Mouse (Mus musculus) left cerebral cortex, postnatal 14 days (tissue): ENCODE measurements around the gene Zscan2. TPM values are rescaled to one million over a fixed set of nuclear protein-coding genes. Genes with fewer than 3 reads are reported as not detected.
"Not testable (repeated sequence)": the region's sequence is repeated elsewhere in the genome, so short reads cannot be mapped to it uniquely, and the experiment has no call there.

Source experiments
- DNase-seq, 2 experiments: peaks; one replicate each; pipeline ENCODE4 v3.0.0; 2021 to 2022; ENCODE audit warnings: low spot score in 2 of 2, mixed read lengths in 1 of 2
- intact Hi-C: fragments of 180-260 bp; cut with DNase I; formaldehyde crosslinking; loops from one replicate; pipeline ENCODE4 v1.15.1; 2025
- long read RNA-seq, 2 experiments: library from polyadenylated mRNA; stranded (forward); transcript quantifications; one replicate each; pipeline ENCODE4 v2.0.0; 2021
- total RNA-seq, 2 experiments: library from RNA; stranded (reverse); gene quantifications; 2 replicates each; pipeline ENCODE4 v1.2.3; 2021

Gene Zscan2
- total RNA-seq: 10 to 100 TPM; 10.3 to 10.8 TPM
- long read RNA-seq, experiment 1, partial matches to known transcripts: 0 of 3 reads
- long read RNA-seq, experiment 1, other reads (novel, unspliced or antisense): 3 of 3 reads
- long read RNA-seq, experiment 2, partial matches to known transcripts: 0 of 6 reads
- long read RNA-seq, experiment 2, other reads (novel, unspliced or antisense): 2 of 6 reads

DNA sequence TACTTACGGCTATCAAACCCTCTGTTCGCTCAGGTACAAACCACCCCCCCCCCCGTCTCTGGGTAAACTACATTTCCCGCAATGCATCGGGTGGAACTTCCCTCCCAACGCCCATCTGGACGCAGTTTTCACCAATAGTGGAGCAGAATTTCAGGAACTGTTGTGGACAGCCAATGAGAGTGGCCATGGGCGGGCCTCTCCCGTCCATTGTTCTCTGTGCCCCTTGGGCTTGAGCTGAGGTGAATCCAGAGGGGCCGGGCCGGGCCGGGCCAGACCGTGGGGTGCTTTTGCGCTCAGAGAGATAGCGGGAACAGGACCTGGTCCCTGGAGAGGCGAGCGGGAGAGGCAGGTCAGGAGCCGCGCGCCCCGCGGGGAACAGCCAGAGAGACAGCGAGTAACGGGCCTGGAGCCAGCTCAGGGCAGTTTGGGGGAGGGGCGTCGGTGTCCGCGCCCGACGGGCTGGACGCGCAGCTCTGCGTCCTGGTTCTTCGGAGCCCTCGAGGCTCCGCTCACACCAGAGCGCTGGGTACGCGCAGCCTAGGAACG, at the start of gene Zscan2:
Gene Zscan2 (plus strand): TSS at position 192 of the 546 bp plus-strand sequence.
- peak; percentile 90 to 95 for DNase-seq
- intact Hi-C loops: no loop called here

DNA sequence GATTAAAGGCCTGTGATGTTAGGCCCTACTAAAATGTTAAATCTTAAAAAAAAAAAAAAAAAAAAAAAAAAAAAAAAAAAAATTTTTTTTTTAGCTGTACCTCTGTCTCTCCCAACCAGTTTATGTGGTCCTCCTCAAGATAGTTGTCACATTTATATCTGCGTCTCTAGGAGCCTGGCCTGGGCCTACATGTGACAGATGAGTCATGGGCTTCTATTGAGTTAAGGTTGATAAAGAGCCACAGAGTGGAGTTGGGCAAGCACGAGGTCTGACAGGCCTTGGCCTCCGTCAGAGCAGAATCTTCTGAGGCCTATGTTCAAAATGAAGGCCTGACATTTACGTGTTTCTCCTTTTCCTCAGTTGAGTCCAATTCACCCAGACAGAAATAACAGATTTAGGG, 47.3 kb upstream of the Zscan2 start:
- no peak for DNase-seq
- intact Hi-C loops: no loop called here

DNA sequence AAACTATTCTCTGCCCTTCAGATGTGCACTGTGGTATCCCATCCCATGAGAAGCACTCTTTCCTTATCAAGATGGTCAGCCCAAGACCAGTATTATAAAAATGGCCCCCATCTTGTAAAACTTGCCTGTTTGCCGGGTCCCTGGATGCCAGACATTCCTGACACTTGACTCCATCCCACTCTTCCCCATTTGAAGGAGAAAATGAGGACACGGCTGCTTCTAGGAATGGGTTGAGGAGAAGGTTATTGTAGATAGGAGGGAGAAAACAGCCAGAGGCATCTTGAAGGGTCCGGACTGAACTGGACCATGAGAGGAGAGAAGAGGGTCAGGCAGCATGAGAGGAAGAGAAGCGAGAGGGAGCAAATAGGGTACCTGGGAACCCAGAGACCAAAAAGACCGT, 44.1 kb upstream of the Zscan2 start:
- intact Hi-C loops: no loop called here
- DNase-seq: no peak

DNA sequence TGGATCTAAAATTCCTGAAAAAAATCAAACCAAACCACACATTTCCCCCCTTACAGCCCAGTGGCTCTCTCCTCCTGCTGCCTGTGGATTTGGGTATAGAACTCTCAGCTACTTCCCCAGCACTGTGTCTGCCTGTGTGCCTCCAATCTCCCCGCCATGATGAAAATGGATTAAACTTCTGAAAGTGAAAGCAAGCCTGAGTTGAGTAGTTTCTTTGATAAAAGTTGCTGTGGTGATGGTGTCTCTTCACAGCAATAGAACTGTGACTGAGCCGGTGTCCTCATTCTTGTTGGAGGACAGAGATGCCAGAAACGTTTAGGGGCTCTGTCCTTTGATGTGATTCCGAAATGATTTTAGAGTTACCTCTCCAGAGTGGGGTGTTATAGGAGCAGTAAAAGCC, 39.9 kb upstream of the Zscan2 start:
- intact Hi-C loops: no loop called here
- DNase-seq: no peak

DNA sequence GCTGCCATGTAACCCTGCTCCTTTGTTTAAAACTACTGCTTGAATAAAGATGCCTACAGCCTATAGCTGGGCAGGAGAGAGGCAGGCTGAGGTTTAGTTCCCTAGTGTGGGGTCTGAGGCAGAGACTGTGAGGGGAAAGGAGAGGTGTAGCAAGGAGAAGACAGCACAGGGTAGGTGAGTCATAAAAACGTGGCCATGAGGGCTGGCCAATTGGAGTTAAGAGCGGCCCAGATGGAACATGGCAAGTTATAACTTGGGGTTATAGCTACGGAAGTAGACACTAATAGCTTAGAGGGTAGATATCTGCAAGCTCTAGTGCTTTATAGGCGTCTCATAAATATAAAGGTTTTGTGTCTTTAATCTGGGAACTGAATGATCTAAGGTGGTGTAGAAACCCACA, 37.5 kb upstream of the Zscan2 start:
- no peak for DNase-seq
- intact Hi-C loops: no loop called here

DNA sequence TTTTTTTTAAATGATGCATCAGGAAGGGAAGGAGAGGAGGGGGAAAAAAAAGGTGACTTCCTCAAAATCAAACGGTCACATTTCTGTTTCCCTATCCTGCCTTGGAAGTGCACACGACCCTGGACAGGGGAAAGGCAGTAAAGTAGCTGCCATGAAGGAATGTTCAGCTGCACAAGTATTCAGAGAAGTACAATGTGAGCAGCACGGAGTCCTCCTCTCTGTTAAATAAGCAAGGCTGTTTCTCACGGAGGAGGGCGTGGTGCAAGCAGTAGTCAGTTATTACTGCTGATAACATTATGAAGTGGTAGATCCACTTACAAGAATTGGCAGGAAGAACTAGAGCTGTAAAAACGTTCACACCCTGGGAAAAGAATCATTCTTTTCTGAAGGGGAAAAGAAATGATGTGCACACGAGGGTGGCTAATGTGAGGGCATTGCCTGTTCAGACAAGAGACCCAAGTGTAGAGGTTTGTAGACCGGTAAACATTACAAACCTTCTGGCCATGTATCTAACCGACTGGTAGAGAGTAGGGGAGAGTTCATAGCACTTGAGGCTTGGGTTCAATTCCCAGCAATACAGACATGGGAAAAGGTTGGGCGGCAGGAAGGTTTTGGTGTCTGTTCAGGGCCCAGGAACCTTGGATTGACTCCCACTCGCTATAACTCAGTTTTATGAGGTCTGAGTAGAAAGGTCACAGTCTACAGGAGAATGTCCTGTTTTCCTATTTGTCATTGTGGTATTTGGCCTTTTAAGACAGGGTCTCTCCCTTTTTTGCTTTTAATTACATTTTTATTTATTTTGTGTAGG, 36.6 kb upstream of the Zscan2 start:
- DNase-seq: no peak

DNA sequence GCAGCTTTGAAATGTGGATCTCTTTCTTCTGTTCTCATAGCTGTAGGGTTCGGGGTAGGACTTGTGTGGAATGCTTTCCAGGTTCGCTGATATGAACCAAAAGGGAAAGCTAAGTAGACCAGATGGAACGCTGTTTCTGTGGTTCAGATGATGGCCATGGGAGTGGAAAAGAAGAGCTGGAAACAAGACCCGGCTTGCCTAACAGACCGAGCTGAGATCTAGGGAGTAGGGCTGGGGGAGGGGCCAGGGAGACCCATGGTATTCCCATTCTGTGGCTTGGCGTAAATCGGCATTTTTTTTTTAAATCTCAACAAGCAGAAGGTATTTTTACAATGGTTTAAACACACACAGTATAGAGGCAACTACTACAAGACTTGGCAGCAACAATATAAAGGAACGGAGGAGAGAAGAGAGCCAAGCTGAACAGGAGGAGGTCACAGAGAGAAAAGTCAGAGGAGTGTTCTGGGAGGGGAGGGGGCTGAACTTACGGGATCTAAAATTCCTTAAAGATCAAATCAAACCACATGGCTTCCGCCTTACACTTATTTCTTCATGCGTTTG, 34.8 kb upstream of the Zscan2 start, which contains the start of gene Iqgap1:
Gene Iqgap1 (minus strand): TSS at position 132 of the 561 bp plus-strand sequence.
- DNase-seq: no peak
- intact Hi-C loops: no loop called here

More for the DNA sequence above, 36.6 kb upstream of the Zscan2 start:
- intact Hi-C loops: no loop called here

DNA sequence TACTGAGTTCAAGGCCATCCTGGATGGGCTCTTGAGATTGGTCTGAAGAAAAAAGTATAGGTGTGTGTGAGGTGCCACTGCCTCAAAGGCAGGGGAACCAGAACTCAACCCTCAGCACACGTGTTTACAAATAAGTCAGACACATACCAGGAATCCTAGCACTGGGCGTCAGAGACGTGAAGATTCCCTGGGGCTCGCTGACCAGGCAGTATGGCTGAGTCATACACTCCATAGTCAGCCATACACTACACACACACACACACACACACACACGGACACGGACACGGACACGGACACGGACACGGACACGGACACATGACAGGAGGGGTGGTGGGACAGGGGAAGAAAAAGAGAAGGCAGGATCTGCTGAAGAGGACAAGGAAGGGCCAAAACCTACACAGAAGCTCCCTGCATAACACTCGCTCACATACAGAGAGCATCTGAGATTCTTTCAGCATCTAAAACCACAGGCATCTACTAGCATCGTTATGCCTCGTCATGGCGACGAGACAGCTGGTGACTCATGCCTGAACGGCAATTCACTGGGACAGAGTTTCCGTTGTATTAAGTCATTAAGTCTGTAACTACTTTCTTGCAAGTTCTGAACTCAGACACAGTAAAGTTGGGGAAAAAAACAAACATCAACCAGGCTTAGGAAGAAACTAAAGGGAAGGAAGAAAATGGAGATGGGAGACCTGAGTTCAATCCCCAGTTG, 32.4 kb upstream of the Zscan2 start:
- DNase-seq: peak; percentile 26 to 36
- intact Hi-C loops: no loop called here

DNA sequence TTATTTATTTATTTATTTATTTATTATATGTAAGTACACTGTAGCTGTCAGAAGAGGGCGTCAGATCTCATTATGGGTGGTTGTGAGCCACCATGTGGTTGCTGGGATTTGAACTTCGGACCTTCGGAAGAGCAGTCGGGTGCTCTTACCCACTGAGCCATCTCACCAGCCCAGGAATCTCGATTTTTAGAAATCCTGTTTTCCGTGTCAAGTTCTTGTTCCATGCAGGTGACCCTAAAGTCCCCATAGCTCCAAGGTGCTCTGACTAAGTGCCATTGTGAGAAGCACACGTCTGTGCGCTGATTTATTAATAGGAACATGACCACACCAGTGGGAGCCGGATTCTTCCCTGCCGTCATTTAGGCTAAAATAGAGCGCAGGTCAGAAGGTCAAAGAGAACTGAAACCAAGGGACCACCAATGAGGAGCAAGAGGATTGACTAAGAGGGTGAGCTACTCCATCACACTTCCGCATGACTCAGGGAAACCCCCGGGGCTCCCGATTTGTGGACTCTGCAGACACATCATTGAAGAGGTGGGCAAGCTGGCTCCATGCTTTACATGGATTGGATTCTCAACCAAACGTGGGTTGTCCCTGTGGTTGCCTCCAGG, 30.4 kb upstream of the Zscan2 start:
- intact Hi-C loops: no loop called here
- peak in 1 of 2 experiments; percentile 5 for DNase-seq

DNA sequence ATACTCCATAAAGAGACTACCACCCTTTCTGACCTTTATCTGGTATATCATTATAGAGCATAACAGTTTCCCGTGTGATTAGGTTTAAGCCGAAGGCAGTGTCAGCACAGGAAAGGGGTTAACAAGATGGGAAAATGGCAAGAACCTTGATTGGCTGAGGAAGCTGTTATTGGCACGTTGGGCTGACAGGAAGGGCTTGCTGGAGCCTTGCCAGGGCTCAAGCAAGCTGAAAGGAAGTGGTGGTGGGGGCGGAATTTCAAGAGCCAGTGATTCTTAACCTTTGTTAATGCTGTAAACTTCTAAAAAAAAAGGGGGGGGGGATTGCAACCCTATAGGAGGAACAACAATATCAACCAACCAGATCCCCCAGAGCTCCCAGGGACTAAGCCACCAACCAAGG, 28.5 kb upstream of the Zscan2 start:
- no peak for DNase-seq
- intact Hi-C loops: no loop called here

DNA sequence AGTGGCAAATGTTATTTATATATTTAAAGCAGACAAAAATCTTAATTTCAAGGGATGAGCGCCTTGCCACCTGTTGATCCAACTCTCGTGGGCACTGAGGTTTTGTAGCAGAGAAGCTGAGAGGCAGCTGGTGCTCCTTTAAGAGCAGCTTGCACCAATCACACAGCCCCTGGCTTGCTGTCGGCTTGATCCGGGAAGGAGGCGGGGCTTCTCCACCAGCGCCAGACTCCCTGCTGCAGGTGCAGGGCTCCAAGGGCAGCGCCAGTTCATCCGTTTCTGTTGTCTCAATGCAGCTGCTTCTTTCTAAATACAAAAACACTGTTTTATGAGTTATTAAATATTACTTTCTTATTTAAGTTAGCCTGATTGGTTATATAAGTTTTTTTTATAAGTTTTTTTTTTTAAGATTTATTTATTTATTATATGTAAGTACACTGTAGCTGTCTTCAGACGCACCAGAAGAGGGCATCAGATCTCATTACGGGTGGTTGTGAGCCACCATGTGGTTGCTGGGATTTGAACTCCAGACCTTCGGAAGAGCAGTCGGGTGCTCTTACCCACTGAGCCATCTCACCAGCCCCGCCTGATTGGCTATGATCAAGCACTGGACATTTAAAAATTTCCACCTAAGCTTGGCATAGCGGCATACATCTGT, 27.6 kb upstream of the Zscan2 start:
- intact Hi-C loops: not testable (repeated sequence)
- peak; percentile 19 to 36 for DNase-seq

DNA sequence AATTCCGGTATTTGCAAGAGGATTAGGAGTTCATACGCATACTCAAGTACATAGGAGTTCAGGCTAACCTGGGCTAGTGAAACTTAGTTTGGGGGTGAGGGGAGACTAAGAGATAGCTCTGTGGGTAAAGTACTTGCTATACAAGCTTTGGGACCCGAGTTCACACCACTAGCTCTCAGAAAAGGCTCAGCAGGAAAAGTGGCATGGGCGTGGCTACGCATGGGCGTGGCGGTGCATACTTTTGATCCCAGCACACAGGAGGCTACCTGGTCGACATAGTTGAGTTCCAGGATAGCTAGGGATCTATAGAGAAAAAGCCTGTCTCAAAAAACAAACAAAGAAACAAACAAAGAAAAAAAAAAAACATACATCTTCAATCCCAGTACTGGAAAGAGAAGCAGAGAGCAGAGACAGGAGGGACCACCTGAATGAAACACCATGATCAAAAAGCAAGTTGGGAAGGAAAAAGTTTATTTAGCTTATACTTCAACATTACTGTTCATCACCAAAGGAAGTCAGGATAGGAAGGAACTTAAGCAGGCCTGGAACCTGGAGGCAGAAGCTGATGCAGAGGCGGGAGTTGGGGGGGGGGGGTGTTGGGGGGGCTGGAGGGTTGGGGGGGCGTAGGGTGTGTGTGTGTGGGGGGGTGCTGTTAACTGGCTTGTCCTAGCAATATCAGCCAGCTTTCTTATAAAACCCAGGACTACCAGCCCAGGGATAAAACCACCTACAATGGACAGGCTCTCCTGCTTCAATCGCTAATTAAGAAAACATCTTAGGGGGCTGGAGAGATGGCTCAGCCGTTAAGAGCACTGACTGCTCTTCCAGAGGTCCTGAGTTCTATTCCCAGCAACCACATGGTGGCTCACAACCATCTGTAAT, 26.8 kb upstream of the Zscan2 start:
- no peak for DNase-seq
- intact Hi-C loops: no loop called here

DNA sequence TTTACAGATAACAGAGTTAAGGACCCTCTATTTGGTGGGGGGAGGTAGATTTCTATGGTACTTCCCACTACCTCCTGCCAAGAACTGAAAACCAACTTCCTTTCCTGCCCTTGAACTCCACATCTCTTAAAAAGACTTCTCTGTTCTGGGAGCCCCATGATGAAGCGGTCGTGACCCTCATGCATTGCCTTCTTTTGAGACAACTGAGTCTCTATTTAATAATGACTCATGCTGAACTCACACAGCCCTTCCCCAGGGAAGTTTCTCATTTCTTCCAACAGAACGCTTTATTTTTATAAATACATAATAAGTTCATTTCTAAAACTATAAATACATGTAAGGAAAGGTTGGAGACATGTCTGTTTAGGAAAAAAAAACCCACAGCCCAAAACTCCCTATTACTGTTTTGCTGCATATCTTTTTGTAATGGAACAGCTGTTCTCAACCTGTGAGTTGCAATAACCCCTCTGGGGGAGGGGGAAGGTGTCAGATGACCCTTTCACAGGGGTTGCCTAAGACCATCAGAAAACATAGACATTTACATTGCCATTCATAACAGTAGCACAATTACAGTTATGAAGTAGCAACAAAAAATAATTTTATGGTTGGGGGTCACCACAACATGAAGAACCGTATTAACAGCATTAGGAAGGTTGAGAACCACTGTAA, 24.6 kb upstream of the Zscan2 start:
- DNase-seq: no peak
- intact Hi-C loops: no loop called here

DNA sequence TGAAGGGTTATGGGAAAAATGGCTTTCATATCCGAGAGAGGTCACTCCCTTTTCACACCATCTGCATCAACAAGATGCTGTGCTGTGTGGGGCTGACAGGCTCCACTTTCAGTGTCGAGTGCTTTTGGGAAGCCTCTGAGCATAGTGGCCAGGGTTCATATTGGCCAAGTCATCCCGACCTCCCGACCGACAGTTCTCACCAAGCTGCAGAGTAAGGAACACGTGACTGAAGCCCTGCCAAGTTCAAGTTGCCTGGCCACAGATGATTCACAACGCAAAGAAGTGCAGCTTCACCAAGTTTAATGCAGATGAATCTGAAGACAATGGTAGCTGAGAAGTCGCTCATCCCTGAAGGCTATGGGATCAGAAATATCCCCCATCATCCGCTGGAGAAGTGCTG, 23.0 kb upstream of the Zscan2 start:
- DNase-seq: no peak
- intact Hi-C loops: no loop called here

DNA sequence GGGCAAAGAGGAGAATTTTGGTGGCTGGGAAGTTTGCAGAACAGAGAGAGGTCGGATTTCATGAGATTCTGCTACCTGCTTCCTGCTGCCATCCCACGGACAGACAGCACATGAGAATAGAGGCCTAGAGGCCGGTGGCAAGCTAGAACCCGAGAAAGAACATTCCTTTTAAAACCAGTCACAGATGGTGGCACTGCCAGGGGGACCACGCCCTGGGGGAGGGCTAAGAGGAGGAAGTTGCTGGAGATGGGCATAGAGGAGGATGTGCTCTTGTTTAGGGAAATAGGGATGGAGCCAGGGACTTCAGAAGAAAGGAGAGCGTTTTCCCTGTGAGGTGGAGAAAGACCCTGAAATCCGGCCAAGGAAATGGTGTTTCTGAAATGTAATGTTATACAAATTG, 22.5 kb upstream of the Zscan2 start:
- intact Hi-C loops: no loop called here
- no peak for DNase-seq

DNA sequence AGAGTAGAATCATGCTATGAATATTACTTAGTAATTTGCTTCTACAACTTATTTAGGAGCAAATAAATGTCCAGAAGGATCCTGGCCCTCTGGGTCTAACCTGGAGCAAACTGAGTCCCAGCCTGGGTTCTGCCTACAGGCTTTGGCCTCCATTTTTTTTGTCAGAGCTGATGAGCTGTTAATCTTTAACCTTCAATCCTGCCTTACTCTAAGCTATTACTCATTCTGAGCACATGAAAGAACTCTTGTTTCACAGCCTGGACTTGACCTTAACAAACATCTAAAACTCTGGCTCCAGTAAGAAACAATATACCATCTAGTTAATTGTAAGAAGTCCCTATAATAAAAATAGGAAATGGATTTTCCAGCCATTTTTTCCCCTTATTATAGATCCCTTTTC, 21.0 kb upstream of the Zscan2 start:
- DNase-seq: no peak
- intact Hi-C loops: no loop called here

DNA sequence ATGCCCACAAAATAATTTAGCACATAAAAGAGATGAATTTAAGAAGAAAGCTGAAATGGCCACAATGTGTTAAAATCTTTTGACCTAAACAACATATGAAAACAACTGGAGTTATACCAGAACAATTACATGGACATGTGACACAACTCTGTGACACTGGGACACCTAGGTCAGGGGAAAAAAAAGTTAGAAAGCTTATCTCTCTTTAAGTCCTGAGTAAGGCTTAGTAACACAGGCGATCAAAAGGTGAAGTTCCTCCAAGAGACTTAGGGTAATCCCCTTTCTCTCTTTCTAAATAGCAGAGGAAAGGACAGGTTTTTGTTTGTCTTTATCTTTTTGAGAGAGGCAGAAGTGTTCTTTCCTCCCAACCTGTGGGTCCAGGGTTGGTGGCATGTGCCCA, 20.5 kb upstream of the Zscan2 start:
- DNase-seq: no peak
- intact Hi-C loops: no loop called here

DNA sequence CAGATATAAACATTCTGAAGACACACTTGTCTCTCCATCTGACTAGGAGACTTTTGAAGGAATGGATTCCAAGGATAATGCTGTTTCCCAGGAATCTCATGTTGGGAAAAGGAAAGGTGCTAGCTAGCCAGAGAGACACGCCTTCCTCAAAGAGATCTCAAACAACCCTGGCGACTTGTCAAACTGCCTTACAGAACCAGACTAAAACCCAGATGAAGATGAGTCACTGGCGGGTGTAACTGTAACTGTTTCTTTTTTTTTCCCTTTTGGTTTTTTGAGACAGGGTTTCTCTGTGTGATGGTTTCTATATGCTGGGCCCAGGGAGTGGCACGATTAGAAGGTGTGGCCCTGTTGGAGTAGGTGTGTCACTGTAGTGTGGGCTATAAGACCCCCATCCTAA, 19.8 kb upstream of the Zscan2 start:
- DNase-seq: peak in 1 of 2 experiments; percentile 29
- intact Hi-C loops: no loop called here
